Mouse (Mus musculus): Measurements from ENCODE around the gene Myt1l.

Myt1l gene

GRCm38 (mm10) chr12:29528031-29528771 lies at the start of gene Myt1l:
TSS of gene Myt1l (plus strand) at chr12:29528384.
- peak; percentile 21 for DNase-seq (ENCODE audit: low spot score)

- DNase-seq (ENCODE audit: low spot score), result no peak
Measured at GRCm38 (mm10) chr12:29486424-29487035, 41.7 kb upstream of the Myt1l start.

GRCm38 (mm10) chr12:29526236-29526644 lies 1.9 kb upstream of the Myt1l start:
- DNase-seq (ENCODE audit: low spot score), result peak; percentile 58

GRCm38 (mm10) chr12:29527048-29527761 lies 979 bp upstream of the Myt1l start:
- peak; percentile 66 for DNase-seq (ENCODE audit: low spot score)

- DNase-seq (ENCODE audit: low spot score), result peak; percentile 88
Measured at GRCm38 (mm10) chr12:29530241-29530725, 2.1 kb downstream of the Myt1l start.

GRCm38 (mm10) chr12:29530823-29531222 lies 2.6 kb downstream of the Myt1l start:
- no peak for DNase-seq (ENCODE audit: low spot score)

- DNase-seq (ENCODE audit: low spot score), result no peak
Measured at GRCm38 (mm10) chr12:29533071-29533876, 5.1 kb downstream of the Myt1l start.

- DNase-seq (ENCODE audit: low spot score), result peak; percentile 36
Measured at GRCm38 (mm10) chr12:29534326-29534725, 6.1 kb downstream of the Myt1l start.

GRCm38 (mm10) chr12:29534761-29535300 lies 6.6 kb downstream of the Myt1l start:
- DNase-seq (ENCODE audit: low spot score), result peak; percentile 59

GRCm38 (mm10) chr12:29537916-29538315 lies 9.7 kb downstream of the Myt1l start:
- no peak for DNase-seq (ENCODE audit: low spot score)

- DNase-seq (ENCODE audit: low spot score), result no peak
Measured at GRCm38 (mm10) chr12:29538456-29538855, 10.3 kb downstream of the Myt1l start.

GRCm38 (mm10) chr12:29539106-29539505 lies 10.9 kb downstream of the Myt1l start:
- no peak for DNase-seq (ENCODE audit: low spot score)

- DNase-seq (ENCODE audit: low spot score), result no peak
Measured at GRCm38 (mm10) chr12:29540741-29541140, 12.6 kb downstream of the Myt1l start.

- no peak for DNase-seq (ENCODE audit: low spot score)
Measured at GRCm38 (mm10) chr12:29546073-29546472, 17.9 kb downstream of the Myt1l start.

GRCm38 (mm10) chr12:29547112-29547511 lies 18.9 kb downstream of the Myt1l start:
- no peak for DNase-seq (ENCODE audit: low spot score)

GRCm38 (mm10) chr12:29547755-29548154 lies 19.6 kb downstream of the Myt1l start:
- no peak for DNase-seq (ENCODE audit: low spot score)

- DNase-seq (ENCODE audit: low spot score), result no peak
Measured at GRCm38 (mm10) chr12:29553138-29553537, 25.0 kb downstream of the Myt1l start.

GRCm38 (mm10) chr12:29555718-29556117 lies 27.5 kb downstream of the Myt1l start:
- DNase-seq (ENCODE audit: low spot score), result no peak

GRCm38 (mm10) chr12:29556408-29556807 lies 28.2 kb downstream of the Myt1l start:
- no peak for DNase-seq (ENCODE audit: low spot score)

- no peak for DNase-seq (ENCODE audit: low spot score)
Measured at GRCm38 (mm10) chr12:29556901-29557300, 28.7 kb downstream of the Myt1l start.

GRCm38 (mm10) chr12:29559769-29560168 lies 31.6 kb downstream of the Myt1l start:
- DNase-seq (ENCODE audit: low spot score), result no peak

- DNase-seq (ENCODE audit: low spot score), result no peak
Measured at GRCm38 (mm10) chr12:29561222-29561621, 33.0 kb downstream of the Myt1l start.

Measured in embryo, embryonic 10.5 days (tissue).